In genomic region chr2:173047471-173047870, GRCm38 (mm10) we compare ENCODE assay signal across 12 mouse cellular contexts. TPM values are rescaled to one million over a fixed set of nuclear protein-coding genes. Genes with fewer than 3 reads are reported as not detected.
DNase-seq lines count a peak whose midpoint lies in the region; ATAC-seq and TF ChIP-seq lines count a peak whose summit lies in the region.
"Had no signal": no experiment of that assay in that cellular context is flagged by ENCODE, and none has a peak within 500 bp of the region (broad histone marks: within the 10 kb centered on the region; RNA-seq: fewer than 3 reads in every experiment).

No protein-coding gene starts in this region.

- H3K27me3 ChIP-seq in heart, embryonic 15.5 days, result no peaks in the 10 kb centered on the region
- no peaks in the 10 kb centered on the region for H3K27me3 ChIP-seq in kidney, adult 2 months (replicated peaks; ENCODE audit: control insufficient read depth, insufficient read depth, low read length)
- H3K27me3 ChIP-seq in limb, embryonic 10.5 days (ENCODE audit: low read depth, poor library complexity, severe bottlenecking), result 0 out of 2 replicates have a peak, but pooled peaks cover 4% of the 10 kb centered on the region
- H3K27me3 ChIP-seq: forebrain, embryonic 12.5 days had no signal

- no peak for DNase-seq in heart, postnatal 36 days
- DNase-seq in B cell, adult 2 months, result peak; percentile 28 to 36
- DNase-seq in kidney, adult 2 months, result peak; percentile 78
- no peak for DNase-seq in limb, embryonic 10.5 days (ENCODE audit: low spot score)
- no peak for DNase-seq in right cerebral cortex, adult 2 months (ENCODE audit: low spot score in 2 of 2)
- DNase-seq in layer of hippocampus, postnatal 14 days (ENCODE audit: low spot score in 2 of 2), result no peak
- DNase-seq: cerebellum, adult 9-11 months; left cerebral cortex, postnatal 4 days; lung, postnatal 14 days had no signal

- intact Hi-C loops in heart, postnatal 36 days (cut with DNase I), result no loop called here

- no peak overlapping the region for H3K4me2 ChIP-seq in heart, embryonic 15.5 days
- H3K4me2 ChIP-seq: forebrain, embryonic 12.5 days; hindbrain, embryonic 12.5 days had no signal

- WGBS in heart, embryonic 15.5 days, result 73% methylated on average over 5 of the region's 5 CpGs
- WGBS in kidney, adult 2 months, result 39% methylated on average over 5 of the region's 5 CpGs
- WGBS in limb, embryonic 10.5 days, result 74% methylated on average over 5 of the region's 5 CpGs

- H3K27ac ChIP-seq in heart, embryonic 15.5 days, result 0 out of 2 replicates have a peak overlapping the region, but pooled peaks have one; percentile 16
- no peak overlapping the region for H3K27ac ChIP-seq in kidney, adult 2 months (ENCODE audit: insufficient read depth, low read depth, low read length)
- peak overlapping the region; percentile 12; the same call in 1 of the 2 replicates for H3K27ac ChIP-seq in limb, embryonic 10.5 days
- H3K27ac ChIP-seq: forebrain, embryonic 12.5 days; hindbrain, embryonic 12.5 days had no signal

- peaks cover 72% of the 10 kb centered on the region for H3K4me1 ChIP-seq in heart, embryonic 15.5 days (replicated peaks)
- H3K4me1 ChIP-seq in kidney, adult 2 months (ENCODE audit: control insufficient read depth, insufficient read depth, low read length), result peaks cover 16% of the 10 kb centered on the region; the same call in 1 of the 2 replicates
- peaks cover 51% of the 10 kb centered on the region for H3K4me1 ChIP-seq in limb, embryonic 10.5 days

- H3K36me3 ChIP-seq in heart, embryonic 15.5 days, result no peaks in the 10 kb centered on the region
- no peaks in the 10 kb centered on the region for H3K36me3 ChIP-seq in kidney, adult 2 months (ENCODE audit: control insufficient read depth, insufficient read depth, low read length)
- no peaks in the 10 kb centered on the region for H3K36me3 ChIP-seq in limb, embryonic 10.5 days
- H3K36me3 ChIP-seq: forebrain, embryonic 12.5 days; hindbrain, embryonic 12.5 days had no signal

- H3K9me3 ChIP-seq in heart, embryonic 15.5 days (replicated peaks), result no peaks in the 10 kb centered on the region
- no peaks in the 10 kb centered on the region for H3K9me3 ChIP-seq in limb, embryonic 10.5 days (replicated peaks)
- H3K9me3 ChIP-seq: forebrain, embryonic 12.5 days; hindbrain, embryonic 12.5 days had no signal

- no peak for ATAC-seq in heart, embryonic 15.5 days (replicated peaks; ENCODE audit: insufficient number of reproducible peaks, insufficient read depth, low FRiP score, low read depth)

- H3K9ac ChIP-seq in heart, embryonic 15.5 days, result no peak overlapping the region
- H3K9ac ChIP-seq: forebrain, embryonic 12.5 days; hindbrain, embryonic 12.5 days had no signal

- TF ChIP-seq POLR2A in kidney, adult 2 months (IDR thresholded peaks at IDR 0.05; ENCODE audit: low read depth, low read length), result no peak

- TF ChIP-seq CTCF in kidney, adult 2 months (conservative IDR thresholded peaks at IDR 0.05; ENCODE audit: insufficient read depth, insufficient read length, low read depth, low read length), result no peak

- no peak overlapping the region for H3K4me3 ChIP-seq in heart, embryonic 15.5 days
- H3K4me3 ChIP-seq in kidney, adult 2 months (ENCODE audit: insufficient read depth, low read depth, low read length), result no peak overlapping the region
- H3K4me3 ChIP-seq in limb, embryonic 10.5 days, result no peak overlapping the region
- H3K4me3 ChIP-seq: forebrain, embryonic 12.5 days; hindbrain, embryonic 12.5 days had no signal

RNA-seq across cellular contexts. Expression of gene Rbm38, which starts 27.2 kb away (rescaled TPM):
- 108 and 120 TPM in 2 replicates for polyA plus RNA-seq in heart, embryonic 15.5 days (2015; fragmentation: Nextera tagmentation; extraction: Ambion mirVana)
- total RNA-seq in heart, postnatal 36 days (2021), result 100 to 1,000 TPM; 159 to 209 TPM
- polyA plus RNA-seq in kidney, adult 2 months (2012; rRNA removed), result 19.9 and 37.9 TPM in 2 replicates
- 74.1 and 97.5 TPM in 2 replicates for polyA plus RNA-seq in limb, embryonic 10.5 days (2016; fragmentation: Nextera tagmentation; extraction: Ambion mirVana)
- 1 to 10 TPM; 4.1 to 6.6 TPM for total RNA-seq in layer of hippocampus, postnatal 14 days (2021)

RNA-seq across cellular contexts. Expression of gene Rae1, which starts 47.6 kb away (rescaled TPM):
- 84.8 and 96.2 TPM in 2 replicates for polyA plus RNA-seq in heart, embryonic 15.5 days (2015; fragmentation: Nextera tagmentation; extraction: Ambion mirVana)
- total RNA-seq in heart, postnatal 36 days (2021), result 10 to 100 TPM; 24.0 to 24.7 TPM
- polyA plus RNA-seq in kidney, adult 2 months (2012; rRNA removed), result 53.8 and 56.7 TPM in 2 replicates
- 179 and 196 TPM in 2 replicates for polyA plus RNA-seq in limb, embryonic 10.5 days (2016; fragmentation: Nextera tagmentation; extraction: Ambion mirVana)
- total RNA-seq in layer of hippocampus, postnatal 14 days (2021), result 10 to 100 TPM; 71.8 to 75.5 TPM

Comparison
In these comparisons a context has a peak if more than half of its experiments do, and no peak if none do; other contexts are left out.
1. DNase-seq: peak in B cell, adult 2 months (2 of 2) and kidney, adult 2 months (single experiment); none in heart, postnatal 36 days (0 of 2), limb, embryonic 10.5 days (single experiment), right cerebral cortex, adult 2 months (0 of 2) and layer of hippocampus, postnatal 14 days (0 of 2).